Mouse (Mus musculus): ENCODE results near the gene Tubb4a.
"Not testable (repeated sequence)": the region's sequence is repeated elsewhere in the genome, so short reads cannot be mapped to it uniquely, and the experiment has no call there.

Tubb4a gene

GRCm38 (mm10) chr17:57087049-57087832 lies at the start of gene Tubb4a:
Gene Tubb4a, minus strand, starts transcription at chr17:57087782.
- DNase-seq, result peak; percentile 41

GRCm38 (mm10) chr17:57135635-57136034 lies 48.1 kb upstream of the Tubb4a start:
- DNase-seq, result no peak

DNA sequence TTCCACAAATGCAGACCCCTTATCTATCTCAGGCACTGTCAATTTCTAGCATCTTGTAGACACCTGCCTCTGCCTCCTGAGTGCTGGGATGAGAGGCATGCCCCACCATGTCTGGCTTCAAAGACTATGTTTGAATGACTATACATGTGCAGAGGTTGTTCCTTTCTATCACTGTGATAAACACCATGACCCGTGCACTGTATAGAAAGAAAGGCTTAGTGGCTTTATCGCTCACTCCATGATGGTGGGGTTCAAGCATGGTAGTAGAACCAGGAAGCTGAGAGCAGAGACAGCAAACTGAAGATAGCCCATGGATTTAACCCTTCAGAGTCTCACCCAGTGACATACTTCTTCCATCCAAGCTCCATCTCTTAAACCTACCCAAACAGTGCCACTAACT lies 47.1 kb upstream of the Tubb4a start:
- DNase-seq, result no peak

GRCm38 (mm10) chr17:57134021-57134420 lies 46.4 kb upstream of the Tubb4a start:
- not testable (repeated sequence) for DNase-seq

DNA sequence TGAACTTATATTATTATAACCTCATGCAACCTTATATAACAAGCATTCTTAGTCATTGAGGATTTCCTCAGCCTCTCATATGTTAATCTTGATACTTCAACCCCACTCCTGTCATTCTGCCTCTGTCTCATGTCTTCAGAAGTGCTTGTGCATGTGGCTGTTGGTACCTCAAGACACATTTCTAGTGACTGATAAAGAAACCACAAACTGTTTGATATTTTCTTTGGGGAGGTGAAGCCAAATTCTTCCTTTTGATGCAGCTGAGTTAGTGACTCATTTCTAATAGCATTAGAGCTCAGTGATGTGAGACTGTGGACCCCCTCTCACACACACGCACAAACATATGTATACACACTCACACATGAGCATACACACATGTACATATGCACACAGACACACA lies 44.2 kb upstream of the Tubb4a start:
- DNase-seq, result no peak

DNA sequence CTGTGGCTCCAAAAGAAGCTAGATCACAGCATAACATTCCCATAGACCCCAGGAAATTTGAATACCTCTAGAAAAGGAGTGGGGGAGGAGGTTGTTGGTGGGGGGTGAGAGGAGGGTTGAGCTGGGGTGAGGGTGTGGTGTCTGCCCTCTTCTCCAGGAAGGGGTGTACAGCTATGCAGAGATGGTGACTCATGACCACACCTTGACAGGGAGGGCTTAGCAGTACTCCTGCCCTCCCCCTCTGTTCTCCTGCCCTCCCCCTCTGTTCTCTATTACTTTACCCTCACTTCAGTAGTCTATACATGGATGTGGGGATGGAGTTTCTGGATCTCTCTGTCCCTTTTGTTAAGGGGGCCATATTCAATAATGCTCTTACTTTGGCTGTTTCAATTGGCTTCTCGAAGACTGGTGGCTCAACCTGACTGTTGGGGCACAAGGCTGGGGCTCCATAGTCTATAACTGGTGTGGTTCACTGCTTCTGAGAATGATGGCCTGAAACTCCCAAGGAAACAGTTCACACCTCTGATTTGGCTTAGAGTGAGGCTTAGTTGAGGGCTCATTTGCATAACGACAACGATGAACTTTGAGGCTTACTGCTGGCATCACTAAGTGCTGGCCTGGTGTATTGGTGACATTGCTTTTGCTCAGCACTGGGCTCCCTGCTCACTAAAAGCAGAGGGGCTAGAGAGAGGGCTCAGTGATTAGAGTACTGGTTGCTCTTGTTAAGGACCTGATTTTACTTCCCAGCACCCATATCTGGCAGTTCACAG lies 38.5 kb upstream of the Tubb4a start:
- DNase-seq, result no peak

- DNase-seq, result no peak
These were observed 37.2 kb upstream of the Tubb4a start for GRCm38 (mm10) chr17:57124792-57125191.

DNA sequence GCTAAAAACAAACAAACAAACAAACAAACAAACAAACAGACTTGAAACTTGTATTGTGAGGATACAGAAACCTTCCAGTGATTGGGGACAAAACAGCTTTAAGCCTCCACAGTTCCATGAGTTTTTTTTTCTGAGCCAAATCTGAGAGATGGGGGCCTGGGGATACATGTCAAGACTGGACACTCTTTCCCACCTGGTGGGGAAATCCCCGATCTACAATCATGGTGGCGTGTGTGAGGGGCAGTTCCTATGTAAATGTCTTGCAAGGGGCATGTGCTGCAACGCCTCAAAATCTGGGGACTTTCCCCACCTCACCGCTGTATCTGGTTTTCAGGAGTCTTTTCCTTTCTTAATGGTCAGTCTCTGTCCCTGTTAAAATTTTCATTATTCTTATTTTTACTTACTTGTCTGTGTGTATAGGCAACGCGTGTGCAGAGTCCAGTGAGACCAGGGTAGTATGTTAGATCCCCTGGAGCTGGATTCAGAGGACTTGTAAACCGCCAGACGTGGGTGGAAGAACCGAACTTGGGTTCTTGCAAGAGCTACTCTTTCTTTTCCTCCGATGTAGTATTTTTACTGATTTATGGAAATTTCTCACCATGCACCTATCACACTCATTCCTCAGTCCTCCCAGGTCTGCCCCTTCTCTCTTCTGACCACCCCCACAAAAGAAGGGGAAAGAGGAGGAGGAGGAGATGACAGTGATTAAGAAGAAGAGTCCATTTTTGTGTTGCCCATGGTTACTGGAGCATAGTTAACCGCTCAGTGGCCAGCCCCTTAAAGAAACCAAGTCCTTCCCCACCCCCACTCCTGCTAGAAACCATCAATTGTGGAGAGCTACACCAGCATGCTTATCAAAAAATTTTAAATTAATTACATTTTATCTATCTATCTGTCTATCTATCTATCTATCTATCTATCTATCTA lies 35.9 kb upstream of the Tubb4a start:
- DNase-seq, result no peak

GRCm38 (mm10) chr17:57121856-57122255 lies 34.3 kb upstream of the Tubb4a start:
- no peak for DNase-seq

DNA sequence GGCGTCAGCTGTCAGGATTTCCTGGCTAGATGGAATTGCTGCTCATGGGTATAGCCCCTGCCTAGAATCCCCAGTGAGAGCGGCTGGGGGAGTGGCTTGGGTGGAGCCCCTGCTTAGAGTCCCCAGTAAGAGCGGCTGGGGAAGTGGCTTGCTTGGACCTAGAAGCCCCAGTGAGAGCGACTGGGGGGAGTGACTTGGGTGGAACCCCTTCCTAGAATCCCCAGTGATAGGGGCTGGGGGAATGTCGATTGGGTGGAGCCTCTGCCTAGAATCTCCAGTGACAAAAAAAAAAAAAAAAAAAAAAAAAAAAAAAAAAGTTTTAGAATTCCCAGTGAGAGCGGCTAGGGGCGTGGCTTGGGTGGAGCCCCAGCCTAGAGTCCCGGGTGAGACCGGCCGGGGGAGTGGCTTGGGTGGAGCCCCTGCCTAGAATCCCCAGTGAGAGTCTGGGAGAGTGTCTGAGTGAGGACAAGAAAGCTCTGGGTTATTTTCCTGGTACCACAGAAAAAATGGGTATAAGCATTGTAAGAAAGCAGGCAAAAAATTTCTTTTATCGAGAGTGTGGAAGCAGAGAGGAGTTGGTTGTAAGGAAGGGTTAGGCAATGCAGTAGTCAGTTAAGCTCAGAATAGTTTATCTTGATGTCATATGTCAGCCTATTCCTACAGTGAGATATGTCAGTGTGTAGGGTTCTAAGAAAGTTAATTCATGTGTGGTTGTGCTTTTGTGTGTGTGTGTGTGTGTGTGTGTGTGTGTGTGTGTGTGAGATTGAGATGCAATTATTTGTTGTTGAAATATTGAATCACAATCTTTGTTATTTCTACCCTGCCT lies 31.2 kb upstream of the Tubb4a start:
- DNase-seq, result peak; percentile 43

- no peak for DNase-seq
These were observed 29.2 kb upstream of the Tubb4a start for GRCm38 (mm10) chr17:57116801-57117200.

DNA sequence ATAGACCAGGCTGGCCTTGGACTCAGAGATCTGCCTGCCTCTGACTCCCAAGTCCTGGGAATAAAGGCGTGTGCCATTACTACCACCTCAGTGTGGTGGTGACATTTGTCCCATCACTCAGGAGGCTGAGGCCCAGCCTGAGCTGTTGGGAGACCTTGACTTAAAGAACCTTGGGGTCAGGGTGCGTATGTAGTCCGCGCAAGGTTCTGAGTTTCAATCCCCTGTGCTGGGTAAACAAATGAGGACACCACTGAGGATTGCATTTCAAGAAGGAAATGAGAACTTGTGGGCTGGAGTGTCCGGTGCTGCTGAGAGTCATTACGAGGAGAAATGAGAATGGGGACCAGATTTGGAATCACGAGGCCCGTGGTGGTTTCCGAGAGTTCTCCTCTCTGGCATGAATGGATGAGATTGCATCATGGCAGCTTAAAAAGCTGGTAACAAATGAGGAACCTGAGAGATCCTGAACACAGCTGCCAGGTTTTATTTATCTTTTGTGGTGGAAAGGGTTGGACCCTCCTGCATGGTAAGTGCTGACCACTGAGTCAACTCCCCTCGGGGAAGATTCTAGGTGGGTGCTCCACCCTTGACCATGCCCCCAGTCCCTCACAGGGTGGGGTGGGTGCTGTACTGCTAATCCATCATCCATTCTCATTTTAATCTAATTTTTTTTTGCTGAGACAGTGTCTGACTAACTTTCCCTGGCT lies 25.3 kb upstream of the Tubb4a start:
- no peak for DNase-seq

DNA sequence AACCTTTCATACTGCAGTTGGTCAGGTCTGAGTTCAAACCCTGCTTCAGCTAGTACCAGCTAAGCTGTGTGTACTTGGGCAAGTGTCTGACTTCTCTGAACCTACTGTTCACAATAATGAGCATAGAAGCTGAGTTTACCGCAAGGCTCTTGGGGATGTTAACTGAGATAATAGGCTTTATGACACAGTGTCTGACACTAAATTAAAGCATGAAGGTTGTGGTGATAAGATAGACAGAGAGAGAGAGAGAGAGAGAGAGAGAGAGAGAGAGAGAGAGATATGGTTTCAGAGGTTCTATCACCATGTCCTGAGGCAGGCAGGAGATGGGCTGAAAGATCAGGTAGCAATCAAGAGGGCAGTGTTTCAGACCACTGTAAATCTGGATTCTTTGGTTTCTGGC lies 22.4 kb upstream of the Tubb4a start:
- no peak for DNase-seq

- no peak for DNase-seq
These were observed 21.1 kb upstream of the Tubb4a start for GRCm38 (mm10) chr17:57108666-57109171.

GRCm38 (mm10) chr17:57108040-57108665 lies 20.6 kb upstream of the Tubb4a start:
- no peak for DNase-seq

GRCm38 (mm10) chr17:57107064-57107463 lies 19.5 kb upstream of the Tubb4a start:
- DNase-seq, result no peak

- DNase-seq, result no peak
These were observed 18.4 kb upstream of the Tubb4a start for GRCm38 (mm10) chr17:57106035-57106368.

GRCm38 (mm10) chr17:57105181-57106034 lies 17.8 kb upstream of the Tubb4a start, which contains the start of gene Tnfsf9:
Gene Tnfsf9, plus strand, starts transcription at chr17:57105325.
- peak; percentile 47 for DNase-seq

DNA sequence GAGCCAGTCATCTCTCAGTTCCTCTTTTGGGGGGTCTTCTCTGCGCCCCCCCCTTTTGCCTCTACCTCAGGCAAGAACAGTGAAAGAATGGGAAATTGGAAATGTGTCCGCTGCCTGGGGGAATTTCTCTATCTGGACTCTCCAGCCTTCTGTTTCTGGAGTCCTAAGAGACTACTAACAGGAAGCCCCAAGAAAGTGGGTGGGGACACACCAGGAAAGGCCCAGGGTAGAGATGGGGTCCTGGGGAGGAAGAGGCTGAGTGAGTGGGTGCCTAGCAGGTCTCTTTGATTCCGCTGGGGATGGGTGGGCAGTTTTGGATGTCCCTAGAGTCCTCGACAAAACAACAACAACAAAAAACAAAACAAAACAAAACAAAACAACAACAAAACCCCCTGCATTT lies 16.9 kb upstream of the Tubb4a start:
- DNase-seq, result no peak

DNA sequence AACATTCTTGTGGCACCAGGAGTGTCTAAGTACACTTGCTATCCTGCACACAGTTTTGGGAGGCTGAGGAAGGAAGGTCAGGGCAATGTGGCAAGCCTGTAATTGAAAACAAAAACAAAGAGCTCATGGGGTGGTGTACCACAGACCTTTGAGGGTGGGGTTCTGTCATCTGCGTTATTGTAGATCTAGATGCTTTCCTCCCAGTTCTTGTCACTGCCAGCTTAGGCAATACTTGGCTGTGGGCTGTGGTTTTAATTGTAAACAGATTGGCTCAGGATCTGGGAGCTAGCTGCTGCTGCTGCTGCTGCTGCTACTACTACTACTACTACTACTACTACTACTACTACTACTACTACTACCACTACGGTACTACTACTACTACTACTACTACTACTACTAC lies 14.7 kb upstream of the Tubb4a start:
- DNase-seq, result no peak
